Mouse (Mus musculus) thymus, adult 2 months (tissue): Measurements from ENCODE around the gene Cobl.

Experiments
- CTCF ChIP-seq: fragments of 200-500 bp; IDR thresholded peaks from 2 replicates; pipeline ENCODE4 v1.5.1; 2012; ENCODE audit warnings: mild to moderate bottlenecking, control low read depth, low read length, moderate library complexity, borderline replicate concordance; ENCODE audit not compliant: control insufficient read depth, poor library complexity, insufficient read depth; ENCODE audit errors: extremely low read depth
- POLR2A ChIP-seq: fragments of 200-500 bp; IDR thresholded peaks from 2 replicates; pipeline ENCODE4 v1.6.1; 2012; ENCODE audit warnings: mild to moderate bottlenecking, low read length, control low read depth, moderate library complexity; ENCODE audit not compliant: control insufficient read depth, poor library complexity, insufficient read depth; ENCODE audit errors: extremely low read depth

DNA sequence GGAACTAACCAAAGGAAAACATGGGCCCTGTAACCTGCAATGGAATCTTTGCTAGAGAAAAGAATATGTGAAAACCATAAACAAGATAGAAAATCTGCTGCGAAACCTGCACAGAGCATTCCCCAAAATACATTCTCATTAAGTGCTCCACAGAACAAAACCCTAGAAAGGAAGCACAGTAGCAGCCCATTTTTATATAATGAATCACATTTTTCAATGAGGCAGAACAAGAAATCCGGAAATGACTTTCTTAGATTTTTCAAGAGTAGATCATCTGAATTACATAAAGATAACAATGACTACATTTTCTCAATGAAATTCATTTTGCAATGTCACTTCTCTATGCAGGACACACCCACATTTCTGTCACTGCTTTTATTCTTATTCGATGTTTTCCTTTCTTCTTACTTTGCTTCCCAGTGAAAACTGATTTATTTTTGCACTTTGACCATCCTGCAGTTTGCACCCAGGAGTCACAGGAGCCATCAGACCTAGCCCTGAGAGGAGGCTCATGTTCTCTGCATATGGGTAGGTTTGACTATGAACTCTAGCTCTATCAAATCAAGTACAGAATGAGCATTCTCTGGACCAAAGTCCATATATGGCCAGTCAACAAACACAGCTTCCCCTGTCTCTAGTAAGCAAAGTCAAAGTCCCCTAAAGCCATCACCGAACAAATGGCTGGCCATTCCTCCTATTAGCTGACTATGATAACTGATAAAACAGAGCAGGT lies 53.5 kb downstream of the Cobl start:
- TF ChIP-seq POLR2A = no peak
- no peak for TF ChIP-seq CTCF
